Mouse (Mus musculus): ENCODE data around the gene Gm47959.

DNA sequence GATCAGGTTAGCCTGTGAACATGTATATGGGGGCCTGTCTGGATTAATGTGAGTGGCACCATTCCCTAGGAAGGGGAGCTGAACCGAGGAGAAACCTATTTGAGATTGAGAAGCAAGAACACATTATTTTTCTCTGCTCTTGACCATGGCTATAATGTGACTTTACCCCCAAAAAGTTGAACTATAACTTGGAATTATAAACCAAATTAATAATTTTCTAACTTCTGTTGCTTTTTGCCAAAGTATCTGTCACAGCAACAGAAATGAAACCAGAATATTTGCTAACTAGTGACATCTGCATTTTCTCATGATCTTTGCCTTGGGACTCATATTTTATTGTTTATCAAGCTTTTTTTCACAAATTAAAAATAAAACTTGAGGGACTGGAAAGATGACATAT lies 16.2 kb downstream of the Gm47959 start:
- TF ChIP-seq EP300 (IDR thresholded peaks at IDR 0.05; ENCODE audit: low read depth) (no peak), CTCF (IDR thresholded peaks at IDR 0.05; ENCODE audit: low read depth) (no peak)
